Mouse (Mus musculus) spleen, adult 2 months (tissue): Measurements from ENCODE around the gene Adgrg2.

ENCODE experiments used
- CTCF ChIP-seq: fragments of 200-500 bp; IDR thresholded peaks from 2 replicates; pipeline ENCODE4 v1.5.1; 2011; ENCODE audit warnings: mild to moderate bottlenecking, inconsistent platforms; ENCODE audit not compliant: insufficient read depth, insufficient read length, insufficient replicate concordance; ENCODE audit errors: extremely low read depth
- POLR2A ChIP-seq: fragments of 200-500 bp; IDR thresholded peaks from 2 replicates; pipeline ENCODE4 v1.6.1; 2011; ENCODE audit warnings: low read depth, low read length, inconsistent platforms

DNA sequence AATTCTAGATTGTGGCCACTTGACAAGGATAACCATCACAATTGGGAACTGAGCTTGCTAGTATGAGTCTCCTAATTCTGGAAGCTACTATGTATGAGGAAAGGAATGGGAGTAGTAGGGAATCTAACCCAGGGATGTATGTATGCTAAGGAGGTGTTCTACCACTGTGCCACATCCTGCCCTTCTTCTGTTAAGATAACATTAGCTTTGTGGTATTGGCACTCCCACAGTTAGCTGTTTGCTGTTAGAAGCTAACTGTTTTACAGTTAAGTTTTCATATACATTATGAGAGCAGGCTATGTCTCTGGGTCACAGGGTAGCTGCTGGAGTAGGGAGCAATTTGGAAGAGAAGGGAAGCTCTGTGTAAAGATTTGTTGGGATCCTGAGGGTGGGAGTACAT, 125.5 kb downstream of the Adgrg2 start:
- TF ChIP-seq CTCF (no peak), POLR2A (no peak)
